ENCODE assay signal across 27 mouse cellular contexts in genomic region chr16:5313261-5313660, GRCm38 (mm10).
"Had no signal": no experiment of that assay in that cellular context is flagged by ENCODE, and none has a peak within 500 bp of the region (broad histone marks: within the 10 kb centered on the region; RNA-seq: fewer than 3 reads in every experiment).

No protein-coding gene starts in this region.

- H3K27ac ChIP-seq: embryonic facial prominence, embryonic 10.5 days; embryonic facial prominence, embryonic 12.5 days; embryonic facial prominence, embryonic 13.5 days; embryonic facial prominence, embryonic 15.5 days; forebrain, embryonic 10.5 days; forebrain, embryonic 12.5 days; forebrain, embryonic 13.5 days; gastrocnemius, adult 2 months; heart, adult 2 months had no signal

- ATAC-seq: forebrain, embryonic 13.5 days; forebrain, embryonic 14.5 days; forebrain, embryonic 16.5 days; forebrain, postnatal 0 days had no signal

- H3K4me2 ChIP-seq: embryonic facial prominence, embryonic 12.5 days; embryonic facial prominence, embryonic 13.5 days; embryonic facial prominence, embryonic 15.5 days; forebrain, embryonic 12.5 days; forebrain, embryonic 13.5 days had no signal

- DNase-seq: cerebellum, adult 18-20 months; cerebellum, adult 2 months; cerebellum, adult 8-10 months; cerebellum, adult 9-10 months; cerebellum, adult 9-11 months; cerebellum, postnatal 10 days; cerebellum, postnatal 14 days; cerebellum, postnatal 25 days; cerebellum, postnatal 36 days; embryo, embryonic 11 days; forebrain, postnatal 0 days; gastrocnemius, adult 2 months; gastrocnemius, postnatal 10 days; gastrocnemius, postnatal 14 days; gastrocnemius, postnatal 25 days; gastrocnemius, postnatal 36 days; heart, adult 2 months had no signal

- H3K9me3 ChIP-seq: embryonic facial prominence, embryonic 10.5 days; embryonic facial prominence, embryonic 12.5 days; embryonic facial prominence, embryonic 13.5 days; embryonic facial prominence, embryonic 15.5 days; forebrain, embryonic 10.5 days; forebrain, embryonic 12.5 days; forebrain, embryonic 13.5 days had no signal

- H3K4me1 ChIP-seq: embryonic facial prominence, embryonic 10.5 days; embryonic facial prominence, embryonic 12.5 days; embryonic facial prominence, embryonic 13.5 days; embryonic facial prominence, embryonic 15.5 days; forebrain, embryonic 10.5 days; forebrain, embryonic 12.5 days; forebrain, embryonic 13.5 days had no signal

- H3K9ac ChIP-seq: embryonic facial prominence, embryonic 12.5 days; embryonic facial prominence, embryonic 13.5 days; embryonic facial prominence, embryonic 15.5 days; forebrain, embryonic 12.5 days; forebrain, embryonic 13.5 days; forebrain, postnatal 0 days had no signal

- H3K4me3 ChIP-seq: embryonic facial prominence, embryonic 10.5 days; embryonic facial prominence, embryonic 12.5 days; embryonic facial prominence, embryonic 13.5 days; embryonic facial prominence, embryonic 15.5 days; erythroblast, embryonic 14.5 days; forebrain, embryonic 10.5 days; forebrain, embryonic 12.5 days; forebrain, embryonic 13.5 days; gastrocnemius, adult 2 months; heart, adult 2 months had no signal

- H3K36me3 ChIP-seq: embryonic facial prominence, embryonic 10.5 days; embryonic facial prominence, embryonic 12.5 days; embryonic facial prominence, embryonic 13.5 days; embryonic facial prominence, embryonic 15.5 days; forebrain, embryonic 10.5 days; forebrain, embryonic 12.5 days had no signal
